Mouse (Mus musculus) MEL (cell line): ENCODE measurements around the gene Mfsd2b. TPM values are rescaled to one million over a fixed set of nuclear protein-coding genes. Genes with fewer than 3 reads are reported as not detected.

Experiments
- DNase-seq: peaks from one replicate; pipeline ENCODE4 v3.0.0; 2011; ENCODE audit warnings: low read depth, low spot score
- H3K27ac ChIP-seq: 2 replicates; pipeline ENCODE4 v1.5.1; 2012; ENCODE audit warnings: low read depth, mild to moderate bottlenecking, control low read depth, low read length, moderate library complexity; ENCODE audit not compliant: control insufficient read depth
- H3K27me3 ChIP-seq, 2 experiments: fragments of 150-350 bp in 1 of 2; sonication (generic) in 1 of 2; 2 replicates each; pipeline ENCODE4 v1.6.1; 2012; ENCODE audit warnings: low read length in 2 of 2, mild to moderate bottlenecking in 2 of 2, improper control_type of control experiment in 1 of 2, moderate library complexity in 1 of 2; ENCODE audit not compliant: insufficient read depth in 2 of 2, control insufficient read depth in 1 of 2
- H3K36me3 ChIP-seq, 2 experiments: 2 replicates each; pipeline ENCODE4 v1.6.1; 2012 to 2014; ENCODE audit warnings: low read length in 2 of 2, improper control_type of control experiment in 1 of 2, inconsistent platforms in 1 of 2, mild to moderate bottlenecking in 1 of 2; ENCODE audit not compliant: insufficient read depth in 2 of 2, control insufficient read depth in 1 of 2
- H3K4me1 ChIP-seq, 2 experiments: fragments of 150-350 bp in 1 of 2; sonication (generic) in 1 of 2; 2 replicates each; pipeline ENCODE4 v1.6.1; 2012; ENCODE audit warnings: low read length in 2 of 2, improper control_type of control experiment in 1 of 2, mild to moderate bottlenecking in 1 of 2; ENCODE audit not compliant: insufficient read depth in 2 of 2, control insufficient read depth in 1 of 2
- H3K4me3 ChIP-seq, 2 experiments: fragments of 150-350 bp in 1 of 2; sonication (generic) in 1 of 2; 2 replicates each; pipeline ENCODE4 v1.5.1; 2012; ENCODE audit warnings: low read depth in 2 of 2, low read length in 2 of 2, mild to moderate bottlenecking in 2 of 2, moderate library complexity in 2 of 2, control low read depth in 1 of 2, improper control_type of control experiment in 1 of 2; ENCODE audit not compliant: control insufficient read depth in 1 of 2, insufficient read depth in 1 of 2
- H3K79me2 ChIP-seq: 2 replicates; pipeline ENCODE4 v1.6.1; 2012; ENCODE audit warnings: mild to moderate bottlenecking, low read length, moderate library complexity; ENCODE audit not compliant: control insufficient read depth, poor library complexity, insufficient read depth
- H3K9ac ChIP-seq: 2 replicates; pipeline ENCODE4 v1.6.1; 2012; ENCODE audit warnings: low read depth, mild to moderate bottlenecking, control low read depth, low read length, moderate library complexity; ENCODE audit not compliant: control insufficient read depth, poor library complexity, severe bottlenecking
- H3K9me3 ChIP-seq: fragments of 150-350 bp; sonication (generic); replicated peaks from 2 replicates; pipeline ENCODE4 v1.6.1; 2012; ENCODE audit warnings: mild to moderate bottlenecking, low read length, improper control_type of control experiment, moderate library complexity; ENCODE audit not compliant: insufficient read depth
- BHLHE40 ChIP-seq: IDR thresholded peaks from 2 replicates; pipeline ENCODE4 v1.6.1; 2012; ENCODE audit warnings: low read depth, mild to moderate bottlenecking, inconsistent platforms, low read length, improper control_type of control experiment, borderline replicate concordance
- CHD1 ChIP-seq: IDR thresholded peaks from 2 replicates; pipeline ENCODE4 v1.6.1; 2012; ENCODE audit warnings: low read depth, mild to moderate bottlenecking, inconsistent platforms, low read length, improper control_type of control experiment
- CHD2 ChIP-seq: IDR thresholded peaks from 2 replicates; pipeline ENCODE4 v1.6.1; 2011; ENCODE audit warnings: low read length, improper control_type of control experiment
- EP300 ChIP-seq, 2 experiments: IDR thresholded peaks; 2 replicates each; pipeline ENCODE4 v1.6.1; 2011; ENCODE audit warnings: improper control_type of control experiment in 2 of 2, low read length in 2 of 2, low read depth in 1 of 2, mild to moderate bottlenecking in 1 of 2
- ETS1 ChIP-seq: IDR thresholded peaks from 2 replicates; pipeline ENCODE4 v1.6.1; 2012; ENCODE audit warnings: low read depth, mild to moderate bottlenecking, inconsistent platforms, low read length, improper control_type of control experiment, moderate library complexity
- GABPA ChIP-seq: IDR thresholded peaks from 2 replicates; pipeline ENCODE4 v1.6.1; 2012; ENCODE audit warnings: low read depth, mild to moderate bottlenecking, inconsistent platforms, low read length, improper control_type of control experiment, moderate library complexity
- GATA1 ChIP-seq: IDR thresholded peaks from 2 replicates; pipeline ENCODE4 v1.6.1; 2011; ENCODE audit warnings: low read depth, low read length, improper control_type of control experiment
- HCFC1 ChIP-seq: IDR thresholded peaks from 2 replicates; pipeline ENCODE4 v1.6.1; 2012; ENCODE audit warnings: low read depth, mild to moderate bottlenecking, inconsistent platforms, low read length, improper control_type of control experiment, moderate library complexity
- JUND ChIP-seq: IDR thresholded peaks from 2 replicates; pipeline ENCODE4 v1.6.1; 2011; ENCODE audit warnings: low read depth, mild to moderate bottlenecking, improper control_type of control experiment, low read length
- KAT2A ChIP-seq: conservative IDR thresholded peaks from 2 replicates; pipeline ENCODE4 v1.6.1; 2012; ENCODE audit warnings: low read depth, low read length, improper control_type of control experiment, inconsistent platforms
- MAFK ChIP-seq: IDR thresholded peaks from 2 replicates; pipeline ENCODE4 v1.6.1; 2011; ENCODE audit warnings: low read depth, mild to moderate bottlenecking, low read length, improper control_type of control experiment, borderline replicate concordance
- MAX ChIP-seq: IDR thresholded peaks from 2 replicates; pipeline ENCODE4 v1.6.1; 2011; ENCODE audit warnings: low read length, improper control_type of control experiment
- MXI1 ChIP-seq: IDR thresholded peaks from 2 replicates; pipeline ENCODE4 v1.6.1; 2011; ENCODE audit warnings: mild to moderate bottlenecking, low read depth, low read length, improper control_type of control experiment
- MYB ChIP-seq: IDR thresholded peaks from 2 replicates; pipeline ENCODE4 v1.6.1; 2011; ENCODE audit warnings: mild to moderate bottlenecking, low read depth, low read length, improper control_type of control experiment
- MYC ChIP-seq: IDR thresholded peaks from 2 replicates; pipeline ENCODE4 v1.6.1; 2011; ENCODE audit warnings: low read depth, mild to moderate bottlenecking, low read length, improper control_type of control experiment, moderate library complexity
- NELFE ChIP-seq: IDR thresholded peaks from 2 replicates; pipeline ENCODE4 v1.6.1; 2011; ENCODE audit warnings: low read depth, low read length, improper control_type of control experiment
- NRF1 ChIP-seq: IDR thresholded peaks from 2 replicates; pipeline ENCODE4 v1.6.1; 2014; ENCODE audit warnings: low read depth, mild to moderate bottlenecking, inconsistent platforms, low read length, improper control_type of control experiment, moderate library complexity; ENCODE audit not compliant: poor library complexity, insufficient read depth, severe bottlenecking
- POLR2A ChIP-seq, 2 experiments: IDR thresholded peaks; 2 replicates each; pipeline ENCODE4 v1.6.1; 2011 to 2012; ENCODE audit warnings: low read length in 2 of 2, mild to moderate bottlenecking in 2 of 2, control low read depth in 1 of 2, improper control_type of control experiment in 1 of 2, low read depth in 1 of 2, moderate library complexity in 1 of 2; ENCODE audit not compliant: control insufficient read depth in 1 of 2, insufficient read depth in 1 of 2, poor library complexity in 1 of 2
- POLR2AphosphoS5 ChIP-seq: IDR thresholded peaks from 2 replicates; pipeline ENCODE4 v1.6.1; 2012; ENCODE audit warnings: low read depth, borderline replicate concordance, mild to moderate bottlenecking, inconsistent platforms, low read length, moderate library complexity, mixed read lengths
- RAD21 ChIP-seq: IDR thresholded peaks from 2 replicates; pipeline ENCODE4 v1.6.1; 2011; ENCODE audit warnings: mild to moderate bottlenecking, low read depth, low read length, improper control_type of control experiment
- RCOR1 ChIP-seq: IDR thresholded peaks from 2 replicates; pipeline ENCODE4 v1.6.1; 2012; ENCODE audit warnings: low read depth, mild to moderate bottlenecking, inconsistent platforms, low read length, improper control_type of control experiment
- SIN3A ChIP-seq: IDR thresholded peaks from 2 replicates; pipeline ENCODE4 v1.6.1; 2012; ENCODE audit warnings: low read length, improper control_type of control experiment, inconsistent platforms
- TAL1 ChIP-seq: IDR thresholded peaks from 2 replicates; pipeline ENCODE4 v1.6.1; 2012; ENCODE audit warnings: mild to moderate bottlenecking, inconsistent platforms, low read length, moderate library complexity, mixed read lengths
- TBP ChIP-seq: IDR thresholded peaks from 2 replicates; pipeline ENCODE4 v1.8.0; 2011; ENCODE audit warnings: low read depth, low read length, improper control_type of control experiment
- TCF12 ChIP-seq: IDR thresholded peaks from 2 replicates; pipeline ENCODE4 v1.6.1; 2014; ENCODE audit warnings: low read depth, mild to moderate bottlenecking, inconsistent platforms, low read length, improper control_type of control experiment, moderate library complexity
- UBTF ChIP-seq: IDR thresholded peaks from 2 replicates; pipeline ENCODE4 v1.6.1; 2012; ENCODE audit warnings: low read depth, mild to moderate bottlenecking, inconsistent platforms, low read length, improper control_type of control experiment, moderate library complexity, borderline replicate concordance; ENCODE audit not compliant: insufficient read depth
- USF1 ChIP-seq: IDR thresholded peaks from 2 replicates; pipeline ENCODE4 v1.6.1; 2014; ENCODE audit warnings: low read depth, mild to moderate bottlenecking, inconsistent platforms, low read length, improper control_type of control experiment, moderate library complexity
- USF2 ChIP-seq, 2 experiments: IDR thresholded peaks; 2 replicates each; pipeline ENCODE4 v1.6.1; 2011 to 2012; ENCODE audit warnings: improper control_type of control experiment in 2 of 2, low read length in 2 of 2, borderline replicate concordance in 1 of 2, inconsistent platforms in 1 of 2, low read depth in 1 of 2, mild to moderate bottlenecking in 1 of 2; ENCODE audit not compliant: insufficient read depth in 1 of 2
- ZC3H11A ChIP-seq: IDR thresholded peaks from 2 replicates; pipeline ENCODE4 v1.6.1; 2012; ENCODE audit warnings: low read depth, mild to moderate bottlenecking, inconsistent platforms, low read length, improper control_type of control experiment
- ZKSCAN1 ChIP-seq: IDR thresholded peaks from 2 replicates; pipeline ENCODE4 v1.6.1; 2012; ENCODE audit warnings: low read depth, mild to moderate bottlenecking, inconsistent platforms, low read length, improper control_type of control experiment, moderate library complexity
- ZMIZ1 ChIP-seq: IDR thresholded peaks from 2 replicates; pipeline ENCODE4 v1.6.1; 2012; ENCODE audit warnings: low read depth, mild to moderate bottlenecking, inconsistent platforms, low read length, improper control_type of control experiment, moderate library complexity
- ZNF384 ChIP-seq: IDR thresholded peaks from 2 replicates; pipeline ENCODE4 v1.6.1; 2012; ENCODE audit warnings: low read depth, mild to moderate bottlenecking, inconsistent platforms, low read length, improper control_type of control experiment
- polyA plus RNA-seq, 2 experiments: library from polyadenylated mRNA; stranded (reverse) in 1 of 2; unstranded in 1 of 2; fragments of >175 nt in 1 of 2; fragments of >200 nt in 1 of 2; gene quantifications; 2 replicates each; pipeline versions ENCODE4 v1.2.1 to v1.2.4; 2012; ENCODE audit warnings: low replicate concordance in 2 of 2, low read depth in 1 of 2; ENCODE audit not compliant: insufficient read length in 2 of 2, insufficient read depth in 1 of 2, missing spikeins in 1 of 2
- total RNA-seq: library from RNA; depleted of rRNA; stranded (reverse); fragments of 300-350 nt; gene quantifications from 2 replicates; pipeline ENCODE4 v1.2.3, GENCODE M21; 2012

The Mfsd2b gene
- total and polyA plus RNA-seq, 3 experiments = 31.9 to 117 TPM; not detected in 1

DNA sequence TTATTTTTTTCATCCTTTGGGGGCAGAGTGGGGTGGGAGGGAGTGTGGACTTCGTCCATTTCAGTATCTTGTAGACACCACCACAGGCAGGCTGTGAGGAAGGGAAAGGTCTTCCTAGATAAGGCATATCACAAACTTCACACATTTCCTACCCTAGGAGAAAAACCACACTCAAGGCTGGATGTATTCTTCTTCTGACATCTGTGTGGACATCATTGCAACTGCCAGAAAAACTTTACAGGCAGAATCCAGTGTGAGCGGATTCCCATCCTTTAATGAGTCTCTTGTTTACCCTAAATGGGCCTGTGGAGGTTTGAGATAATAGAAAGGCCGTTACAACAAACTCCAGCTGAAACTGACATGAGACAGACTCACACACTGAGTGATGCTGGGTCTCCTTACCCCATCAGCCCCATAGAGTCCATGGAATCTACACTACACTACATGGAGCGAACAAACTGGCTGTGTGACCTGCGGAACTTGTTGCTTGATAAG is 1.1 kb downstream of the Mfsd2b start:
- H3K27ac ChIP-seq = peak overlapping the region; percentile 92
- H3K4me1 ChIP-seq = peaks cover 16 to 34% of the 10 kb centered on the region in 2 experiments
- H3K36me3 ChIP-seq = peaks cover 3 to 24% of the 10 kb centered on the region in 2 experiments; a peak in 3 of 4 replicates
- H3K79me2 ChIP-seq = peaks cover 5% of the 10 kb centered on the region
- H3K4me3 ChIP-seq = peak overlapping the region; percentile 71 to 93
- peak overlapping the region; percentile 84 for H3K9ac ChIP-seq
- TF ChIP-seq TBP (peak; percentile 70; the same call in 1 of the 2 replicates), BHLHE40 (no peak; the same call in 1 of the 2 replicates), MYC (peak; percentile 77), ZC3H11A (no peak), KAT2A (no peak), CHD1 (no peak), MXI1 (peak; percentile 76; the same call in 1 of the 2 replicates), ETS1 (peak; percentile 93), UBTF (no peak), POLR2A (IDR thresholded peaks at IDR 0.05; ENCODE audit: control insufficient read depth in 1 of 2, insufficient read depth in 1 of 2, low read depth in 1 of 2, low read length in 2 of 2, poor library complexity in 1 of 2) (peak in 1 of 2 experiments; percentile 60; a peak in 2 of 4 replicates), JUND (no peak), ZMIZ1 (peak; percentile 76), TAL1 (peak; percentile 99), NRF1 (no peak), POLR2AphosphoS5 (0 out of 2 replicates have a peak, but pooled peaks have one; percentile 64), GABPA (no peak), HCFC1 (peak; percentile 51; the same call in 1 of the 2 replicates), CHD2 (no peak; the same call in 1 of the 2 replicates), ZKSCAN1 (no peak), RCOR1 (no peak; the same call in none of the 2 replicates), MYB (peak; percentile 97), ZNF384 (peak; percentile 65), TCF12 (peak; percentile 99), USF1 (no peak), EP300 (IDR thresholded peaks at IDR 0.05; ENCODE audit: low read depth in 1 of 2, low read length in 2 of 2) (peak; percentile 97 to 98), MAFK (0 out of 2 replicates have a peak, but pooled peaks have one; percentile 20), NELFE (peak; percentile 43; the same call in 1 of the 2 replicates), GATA1 (peak; percentile 99), RAD21 (no peak), MAX (no peak), SIN3A (peak; percentile 94), USF2 (IDR thresholded peaks at IDR 0.05; ENCODE audit: borderline replicate concordance in 1 of 2, insufficient read depth in 1 of 2, low read depth in 1 of 2, low read length in 2 of 2) (no peak)
- no peaks in the 10 kb centered on the region for H3K9me3 ChIP-seq
- DNase-seq = peak; percentile 93
- no peaks in the 10 kb centered on the region for H3K27me3 ChIP-seq
